Mouse (Mus musculus) brain, embryonic 14.5 days (tissue): ENCODE measurements around the gene Cutc.

Experiments used
- CTCF ChIP-seq: fragments of 200-500 bp; IDR thresholded peaks from 2 replicates; pipeline ENCODE4 v1.5.1; 2012; ENCODE audit warnings: inconsistent platforms, mild to moderate bottlenecking, moderate library complexity, borderline replicate concordance; ENCODE audit not compliant: insufficient read depth, insufficient read length; ENCODE audit errors: extremely low read depth
- POLR2A ChIP-seq: fragments of 200-500 bp; IDR thresholded peaks from 2 replicates; pipeline ENCODE4 v1.6.1; 2012; ENCODE audit warnings: mild to moderate bottlenecking, inconsistent platforms, borderline replicate concordance; ENCODE audit not compliant: poor library complexity, insufficient read depth, insufficient read length, severe bottlenecking; ENCODE audit errors: extremely low read depth

- TF ChIP-seq CTCF (no peak), POLR2A (no peak)
These were observed 29.9 kb upstream of the Cutc start for GRCm38 (mm10) chr19:43722891-43723290.
